8 mouse cellular contexts compared by ENCODE assay signal in genomic region chr1:52170057-52170456, GRCm38 (mm10). TPM values are rescaled to one million over a fixed set of nuclear protein-coding genes. Genes with fewer than 3 reads are reported as not detected.
DNase-seq lines count a peak whose midpoint lies in the region; ATAC-seq lines count a peak whose summit lies in the region.

No protein-coding gene starts in this region.

- 15% methylated on average over 3 of the region's 3 CpGs for WGBS in neural tube, embryonic 11.5 days
- whole genome bisulfite sequencing in neural tube, embryonic 15.5 days, result 16% methylated on average over 3 of the region's 3 CpGs
- WGBS in embryonic facial prominence, embryonic 11.5 days, result 15% methylated on average over 3 of the region's 3 CpGs
- 19% methylated on average over 3 of the region's 3 CpGs for WGBS in limb, embryonic 11.5 days

- H3K4me3 ChIP-seq in neural tube, embryonic 11.5 days (ENCODE audit: low read depth, low read length), result no peak overlapping the region
- no peak overlapping the region for H3K4me3 ChIP-seq in neural tube, embryonic 15.5 days (replicated peaks)
- no peak overlapping the region for H3K4me3 ChIP-seq in embryonic facial prominence, embryonic 11.5 days (ENCODE audit: low read depth, low read length)
- no peak overlapping the region for H3K4me3 ChIP-seq in limb, embryonic 11.5 days (ENCODE audit: low read depth, low read length)

- no peak overlapping the region for H3K9ac ChIP-seq in neural tube, embryonic 11.5 days (ENCODE audit: low read length)
- no peak overlapping the region for H3K9ac ChIP-seq in neural tube, embryonic 15.5 days (replicated peaks)
- no peak overlapping the region for H3K9ac ChIP-seq in embryonic facial prominence, embryonic 11.5 days (replicated peaks; ENCODE audit: low read length)
- no peak overlapping the region for H3K9ac ChIP-seq in limb, embryonic 11.5 days (ENCODE audit: low read length)

- H3K27ac ChIP-seq in neural tube, embryonic 11.5 days (ENCODE audit: low read depth, low read length), result no peak overlapping the region
- H3K27ac ChIP-seq in neural tube, embryonic 15.5 days (replicated peaks), result no peak overlapping the region
- no peak overlapping the region for H3K27ac ChIP-seq in embryonic facial prominence, embryonic 11.5 days (replicated peaks; ENCODE audit: low read depth, low read length)
- no peak overlapping the region for H3K27ac ChIP-seq in limb, embryonic 11.5 days (replicated peaks; ENCODE audit: low read depth, low read length)

- H3K4me2 ChIP-seq in neural tube, embryonic 11.5 days (ENCODE audit: low read depth), result no peak overlapping the region
- no peak overlapping the region for H3K4me2 ChIP-seq in neural tube, embryonic 15.5 days
- H3K4me2 ChIP-seq in embryonic facial prominence, embryonic 11.5 days (ENCODE audit: low read depth, low read length), result no peak overlapping the region
- no peak overlapping the region for H3K4me2 ChIP-seq in limb, embryonic 11.5 days (ENCODE audit: low read depth, severe bottlenecking)

- H3K36me3 ChIP-seq in neural tube, embryonic 11.5 days (ENCODE audit: control insufficient read depth, insufficient read depth, low read length), result no peaks in the 10 kb centered on the region
- 0 out of 2 replicates have a peak, but pooled peaks cover 3% of the 10 kb centered on the region for H3K36me3 ChIP-seq in neural tube, embryonic 15.5 days
- H3K36me3 ChIP-seq in embryonic facial prominence, embryonic 11.5 days (replicated peaks; ENCODE audit: control insufficient read depth, insufficient read depth, low read depth, low read length), result no peaks in the 10 kb centered on the region
- no peaks in the 10 kb centered on the region for H3K36me3 ChIP-seq in limb, embryonic 11.5 days (ENCODE audit: control insufficient read depth, insufficient read depth, low read length)

- no peaks in the 10 kb centered on the region for H3K9me3 ChIP-seq in neural tube, embryonic 11.5 days (ENCODE audit: control insufficient read depth, low read length)
- H3K9me3 ChIP-seq in neural tube, embryonic 15.5 days (replicated peaks), result no peaks in the 10 kb centered on the region
- no peaks in the 10 kb centered on the region for H3K9me3 ChIP-seq in embryonic facial prominence, embryonic 11.5 days (replicated peaks; ENCODE audit: control insufficient read depth, low read length)
- H3K9me3 ChIP-seq in limb, embryonic 11.5 days (ENCODE audit: control insufficient read depth, low read length), result no peaks in the 10 kb centered on the region

- H3K4me1 ChIP-seq in neural tube, embryonic 11.5 days (ENCODE audit: control insufficient read depth, insufficient read depth, low read length), result no peaks in the 10 kb centered on the region
- no peaks in the 10 kb centered on the region for H3K4me1 ChIP-seq in neural tube, embryonic 15.5 days
- H3K4me1 ChIP-seq in embryonic facial prominence, embryonic 11.5 days (ENCODE audit: control insufficient read depth, insufficient read depth, low read length), result no peaks in the 10 kb centered on the region
- H3K4me1 ChIP-seq in limb, embryonic 11.5 days (ENCODE audit: control insufficient read depth, insufficient read depth, low read length), result no peaks in the 10 kb centered on the region

- no peak for DNase-seq in cerebellum, adult 11 months
- peak; percentile 21 for DNase-seq in neural tube, embryonic 11.5 days (ENCODE audit: low spot score)
- DNase-seq in embryonic facial prominence, embryonic 11.5 days (ENCODE audit: low spot score), result peak; percentile 56
- DNase-seq in limb, embryonic 11.5 days (ENCODE audit: low spot score), result peak; percentile 65
- peak; percentile 34 for DNase-seq in retina, embryonic 14.5 days (ENCODE audit: low spot score)
- DNase-seq in left cerebral cortex, adult 18-20 months (ENCODE audit: low spot score in 2 of 2), result no peak

- 0 out of 2 replicates have a peak, but pooled peaks have one; percentile 27 for ATAC-seq in cerebellum, adult (ENCODE audit: insufficient number of reproducible peaks, low FRiP score, low TSS enrichment)
- ATAC-seq in neural tube, embryonic 11.5 days (ENCODE audit: insufficient read depth, low FRiP score, low TSS enrichment), result no peak
- no peak for ATAC-seq in neural tube, embryonic 15.5 days (ENCODE audit: low FRiP score)
- peak; percentile 40; the same call in 1 of the 2 replicates for ATAC-seq in embryonic facial prominence, embryonic 11.5 days (replicated peaks; ENCODE audit: insufficient number of reproducible peaks, low FRiP score, low TSS enrichment, low read depth)
- ATAC-seq in limb, embryonic 11.5 days (ENCODE audit: insufficient number of reproducible peaks, low FRiP score, low TSS enrichment, low read depth), result 0 out of 2 replicates have a peak, but pooled peaks have one; percentile 31

- H3K27me3 ChIP-seq in neural tube, embryonic 11.5 days (ENCODE audit: control insufficient read depth, insufficient read depth, low read length), result no peaks in the 10 kb centered on the region
- H3K27me3 ChIP-seq in neural tube, embryonic 15.5 days (replicated peaks), result no peaks in the 10 kb centered on the region
- H3K27me3 ChIP-seq in embryonic facial prominence, embryonic 11.5 days (ENCODE audit: control insufficient read depth, insufficient read depth, low read length), result no peaks in the 10 kb centered on the region
- no peaks in the 10 kb centered on the region for H3K27me3 ChIP-seq in limb, embryonic 11.5 days (ENCODE audit: control insufficient read depth, insufficient read depth, low read length)

RNA-seq across cellular contexts. Expression of gene Stat1, which starts 50.8 kb away (rescaled TPM):
- 15.7 and 15.8 TPM in 2 replicates for polyA plus RNA-seq in neural tube, embryonic 11.5 days (2014; fragmentation: Nextera tagmentation; extraction: Ambion mirVana)
- polyA plus RNA-seq in neural tube, embryonic 15.5 days (2015; fragmentation: Nextera tagmentation; extraction: Ambion mirVana), result 16.6 and 49.0 TPM in 2 replicates
- polyA plus RNA-seq in embryonic facial prominence, embryonic 11.5 days (2014; fragmentation: Nextera tagmentation; extraction: Ambion mirVana), result 13.1 and 15.0 TPM in 2 replicates
- polyA plus RNA-seq in limb, embryonic 11.5 days (2014; fragmentation: Nextera tagmentation; extraction: Ambion mirVana), result 14.9 and 16.1 TPM in 2 replicates
- 10 to 100 TPM; 17.2 to 21.9 TPM for total RNA-seq in left cerebral cortex, adult 18-20 months (2021)

Comparison
In these comparisons a context has a peak if more than half of its experiments do, and no peak if none do; other contexts are left out.
1. ATAC-seq: peak in cerebellum, adult (single experiment), embryonic facial prominence, embryonic 11.5 days (single experiment) and limb, embryonic 11.5 days (single experiment); none in neural tube, embryonic 11.5 days (single experiment) and neural tube, embryonic 15.5 days (single experiment).
2. DNase-seq: peak in neural tube, embryonic 11.5 days (single experiment), embryonic facial prominence, embryonic 11.5 days (single experiment), limb, embryonic 11.5 days (single experiment) and retina, embryonic 14.5 days (single experiment); none in cerebellum, adult 11 months (single experiment) and left cerebral cortex, adult 18-20 months (0 of 2).